Mouse (Mus musculus): ENCODE results near the gene Tfap2e.

- no peak for TF ChIP-seq TAL1 (IDR thresholded peaks at IDR 0.05; ENCODE audit: low read length)
- TF ChIP-seq GATA1 (IDR thresholded peaks at IDR 0.05; ENCODE audit: low read length): no peak
Observed at GRCm38 (mm10) chr4:126749553-126749952, 13.5 kb upstream of the Tfap2e start.

Measured in erythroblast, embryonic 14.5 days (primary cell).